Mouse (Mus musculus) forebrain, embryonic 16.5 days (tissue): ENCODE data around the gene Fam83f. TPM values are rescaled to one million over a fixed set of nuclear protein-coding genes. Genes with fewer than 3 reads are reported as not detected.

Experiments used
- ATAC-seq: fragments of 200-750 bp; cut with Nextera tagmentation; 2 replicates; pipeline ENCODE4 v1.8.0; 2017; ENCODE audit warnings: mild to moderate bottlenecking, moderate library complexity
- H3K27ac ChIP-seq: fragments of 300-500 bp; sonication (generic); 2 replicates; pipeline ENCODE4 v1.5.1; 2014; ENCODE audit warnings: low read length, control low read depth
- H3K27me3 ChIP-seq: fragments of 300-500 bp; sonication (generic); replicated peaks from 2 replicates; pipeline ENCODE4 v1.6.1; 2014; ENCODE audit warnings: low read length; ENCODE audit not compliant: control insufficient read depth, insufficient read depth
- H3K36me3 ChIP-seq: fragments of 300-500 bp; sonication (generic); 2 replicates; pipeline ENCODE4 v1.6.1; 2014; ENCODE audit not compliant: control insufficient read depth, insufficient read depth
- H3K4me1 ChIP-seq: fragments of 300-500 bp; sonication (generic); replicated peaks from 2 replicates; pipeline ENCODE4 v1.6.1; 2014; ENCODE audit warnings: low read length; ENCODE audit not compliant: control insufficient read depth, insufficient read depth
- H3K4me2 ChIP-seq: fragments of 300-500 bp; sonication (generic); 2 replicates; pipeline ENCODE4 v1.6.1; 2014; ENCODE audit warnings: mild to moderate bottlenecking, low read length, control low read depth
- H3K4me3 ChIP-seq: fragments of 300-500 bp; sonication (generic); replicated peaks from 2 replicates; pipeline ENCODE4 v1.5.1; 2014; ENCODE audit warnings: mild to moderate bottlenecking, low read length, control low read depth
- H3K9ac ChIP-seq: fragments of 300-500 bp; sonication (generic); replicated peaks from 2 replicates; pipeline ENCODE4 v1.6.1; 2014; ENCODE audit warnings: low read depth, low read length, control low read depth
- H3K9me3 ChIP-seq: fragments of 300-500 bp; sonication (generic); 2 replicates; pipeline ENCODE4 v1.6.1; 2016; ENCODE audit warnings: low read length; ENCODE audit not compliant: control insufficient read depth
- WGBS: fragments of 180-500 bp; shearing (Covaris S2); extraction: QIAGEN DNeasy Blood & Tissue Kit; methylation state at CpG from one replicate; pipeline ENCODE4 v1.1.7; 2014; 5-methylcytosine and 5-hydroxymethylcytosine counted together
- polyA plus RNA-seq: library from polyadenylated mRNA; unstranded; fragments of >200 nt; fragmentation: Nextera tagmentation; extraction: Ambion mirVana; gene quantifications from 2 replicates; pipeline ENCODE4 v1.2.1, GENCODE M21; 2015

The Fam83f gene
- polyA plus RNA-seq, result 0.12 TPM in 1 of 2 replicates, not detected in the other

DNA sequence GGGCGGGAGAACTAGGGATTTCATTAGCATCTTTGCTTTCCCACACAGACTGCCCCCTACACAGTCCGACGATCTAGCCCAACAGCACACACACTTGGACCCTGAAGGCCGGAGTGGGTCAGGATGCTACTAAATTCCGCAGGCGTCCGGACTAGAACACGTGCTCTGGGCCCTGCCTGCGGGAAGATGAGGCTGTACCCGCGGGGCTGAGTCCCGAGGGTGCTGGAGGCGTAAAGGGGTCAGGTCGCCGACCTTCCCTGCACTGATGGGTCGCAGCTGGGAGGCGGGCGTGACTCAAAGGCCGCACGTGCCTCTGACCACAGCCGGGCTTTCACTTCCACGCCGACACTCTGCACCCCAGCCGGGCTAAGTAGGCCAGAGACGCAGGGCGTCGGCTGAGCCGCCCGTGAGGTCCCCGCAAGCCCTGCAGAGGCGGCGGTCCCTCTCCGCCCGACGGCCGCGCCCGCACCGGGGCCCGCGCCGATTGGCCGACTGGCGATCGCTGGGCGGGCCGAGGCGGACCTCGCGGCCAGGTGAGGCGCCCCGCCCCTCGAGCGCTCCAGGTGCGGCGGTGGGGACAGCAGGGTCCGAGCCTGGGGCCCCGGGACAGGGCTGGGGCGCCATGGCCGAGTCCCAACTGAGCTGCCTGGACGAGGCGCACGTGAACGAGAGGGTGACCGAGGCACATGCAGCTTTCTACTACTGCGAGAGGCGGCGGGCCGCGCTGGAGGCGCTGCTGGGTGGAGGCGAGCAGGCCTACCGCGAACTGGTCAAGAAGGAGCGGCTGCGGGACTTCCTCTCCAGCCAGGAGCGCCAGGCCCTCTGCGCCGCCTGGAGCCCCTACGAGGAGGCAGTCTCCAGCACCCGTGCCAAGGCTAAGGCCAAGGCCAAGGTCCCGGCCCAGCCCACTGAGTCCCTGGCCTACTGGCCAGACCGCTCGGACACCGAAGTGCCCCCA lies at the start of gene Fam83f:
Fam83f (plus strand) TSS at position 553 of the 958 bp plus-strand sequence.
- Histone ChIP-seq H3K4me2 (peak within 1 kb of the TSS; percentile 59), H3K4me3 (peak within 1 kb of the TSS; percentile 37), H3K9ac (peak within 1 kb of the TSS; percentile 41), H3K27ac (no peak within 1 kb of the TSS), H3K9me3 (peaks cover 5% of the 10 kb centered on the region; the same call in 1 of the 2 replicates), H3K27me3 (peaks cover 12% of the 10 kb centered on the region), H3K4me1 (peaks cover 14% of the 10 kb centered on the region), H3K36me3 (no peaks in the 10 kb centered on the region)
- no peak for ATAC-seq
- WGBS, result 6% methylated on average over 83 of the region's 85 CpGs

DNA sequence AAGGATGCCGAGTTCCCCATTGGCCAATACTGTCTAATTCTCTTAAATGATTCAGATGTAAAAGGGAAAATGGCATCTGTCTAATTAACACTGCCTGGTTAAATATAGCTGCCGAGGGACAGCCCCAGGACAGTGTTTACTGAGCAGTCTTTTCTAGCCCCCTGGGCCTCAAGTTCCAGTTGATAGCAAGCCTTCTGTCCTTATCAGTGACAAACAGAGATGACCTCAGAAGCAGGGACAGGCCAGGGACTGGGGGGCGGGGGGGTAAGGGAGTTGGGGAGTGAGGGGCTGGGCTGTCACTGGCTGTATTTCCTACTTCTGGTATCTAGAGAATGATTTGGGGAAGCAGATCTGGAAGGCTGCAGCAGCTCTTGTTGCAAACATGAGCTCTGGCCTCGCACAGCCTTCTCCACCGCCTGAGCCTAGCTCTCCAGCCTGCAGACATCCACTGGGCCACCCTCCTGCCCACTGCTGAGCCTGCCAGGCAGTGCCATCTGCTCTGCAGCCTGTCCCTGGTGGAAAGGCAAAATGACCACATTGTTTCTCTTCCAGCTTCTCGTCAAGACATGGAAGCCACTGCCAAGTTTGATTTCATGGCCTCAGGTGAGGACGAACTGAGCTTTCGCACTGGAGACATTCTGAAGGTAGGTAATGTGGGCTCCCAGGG lies 48.3 kb upstream of the Fam83f start:
- Histone ChIP-seq H3K4me1 (0 out of 2 replicates have a peak, but pooled peaks cover 3% of the 10 kb centered on the region), H3K36me3 (no peaks in the 10 kb centered on the region), H3K4me2 (no peak overlapping the region), H3K9me3 (no peaks in the 10 kb centered on the region), H3K27me3 (no peaks in the 10 kb centered on the region), H3K9ac (no peak overlapping the region), H3K4me3 (no peak overlapping the region), H3K27ac (no peak overlapping the region)
- ATAC-seq, result no peak
- WGBS, result 59% methylated on average over 8 of the region's 8 CpGs

DNA sequence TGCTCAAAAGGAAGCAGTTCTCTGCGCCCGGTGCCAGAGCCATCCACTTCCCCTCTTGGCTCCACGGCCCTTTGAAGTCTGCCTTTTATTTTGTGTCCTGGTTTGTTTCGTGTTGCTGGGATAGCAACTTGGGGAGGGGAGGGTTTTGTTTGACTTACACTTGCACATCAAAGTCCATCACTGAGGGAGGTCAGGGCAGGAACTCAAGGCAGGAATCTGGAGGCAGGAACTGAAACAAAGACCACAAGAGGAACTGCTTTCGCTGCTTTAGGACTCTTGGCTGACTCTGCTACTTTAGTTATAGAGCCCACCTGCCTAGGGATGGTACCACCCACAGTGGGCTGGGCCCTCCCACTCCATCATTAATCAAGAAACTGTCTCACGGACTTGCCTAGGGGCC lies 45.2 kb upstream of the Fam83f start:
- 65% methylated on average over 6 of the region's 6 CpGs for WGBS

DNA sequence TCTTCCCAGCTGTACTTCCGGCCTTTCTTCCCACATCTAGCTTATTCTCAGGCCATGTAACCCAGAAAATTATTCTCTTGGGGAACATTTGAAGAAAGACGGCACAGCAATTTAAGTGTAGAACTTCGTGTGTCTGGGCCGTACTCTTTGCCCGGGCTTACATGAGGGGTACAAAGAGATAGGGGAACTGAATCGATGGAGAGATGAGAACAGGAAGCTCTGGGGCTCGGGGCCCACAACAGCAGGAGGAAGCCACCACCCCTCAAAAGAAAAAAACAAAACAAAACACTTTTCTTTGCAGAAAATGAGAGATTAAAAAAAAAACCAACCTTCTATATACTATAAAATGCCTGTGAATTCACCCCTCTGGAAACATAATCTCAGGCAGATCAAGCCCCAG lies 41.5 kb upstream of the Fam83f start:
- no peaks in the 10 kb centered on the region for H3K27me3 ChIP-seq
- H3K9me3 ChIP-seq, result no peaks in the 10 kb centered on the region
- no peak overlapping the region for H3K4me3 ChIP-seq
- no peaks in the 10 kb centered on the region for H3K4me1 ChIP-seq
- H3K9ac ChIP-seq, result no peak overlapping the region
- WGBS, result 71% methylated on average over 7 of the region's 7 CpGs
- H3K36me3 ChIP-seq, result no peaks in the 10 kb centered on the region
- no peak overlapping the region for H3K27ac ChIP-seq
- no peak overlapping the region for H3K4me2 ChIP-seq
- ATAC-seq, result no peak

More for the DNA sequence above, 45.2 kb upstream of the Fam83f start:
- Histone ChIP-seq H3K4me2 (no peak overlapping the region), H3K9me3 (no peaks in the 10 kb centered on the region), H3K4me1 (0 out of 2 replicates have a peak, but pooled peaks cover 3% of the 10 kb centered on the region), H3K4me3 (no peak overlapping the region), H3K36me3 (no peaks in the 10 kb centered on the region), H3K27me3 (no peaks in the 10 kb centered on the region), H3K27ac (no peak overlapping the region), H3K9ac (no peak overlapping the region)
- ATAC-seq, result no peak

DNA sequence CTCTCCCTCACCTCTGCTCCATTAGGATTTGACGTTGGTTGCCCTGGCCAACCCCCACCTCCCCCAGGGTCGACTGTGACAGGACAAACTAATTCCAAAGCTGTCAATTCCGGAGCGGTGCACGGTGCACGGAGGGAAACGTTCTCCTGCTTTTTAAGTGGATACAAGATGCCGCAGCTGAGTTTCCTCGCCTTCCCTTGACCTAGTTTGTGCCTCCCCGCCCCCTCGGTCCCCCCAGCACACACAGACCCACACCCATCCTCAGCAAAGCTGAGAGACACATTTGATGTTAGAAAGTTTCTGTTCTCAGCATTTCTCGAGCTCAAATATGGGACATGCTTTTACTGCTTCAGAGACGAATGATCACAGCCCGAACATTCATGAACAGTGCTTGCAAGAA lies 40.9 kb upstream of the Fam83f start:
- 60% methylated on average over 14 of the region's 14 CpGs for WGBS
- no peak overlapping the region for H3K9ac ChIP-seq
- H3K4me3 ChIP-seq, result no peak overlapping the region
- no peaks in the 10 kb centered on the region for H3K9me3 ChIP-seq
- no peak for ATAC-seq
- H3K36me3 ChIP-seq, result no peaks in the 10 kb centered on the region
- no peak overlapping the region for H3K27ac ChIP-seq
- H3K4me2 ChIP-seq, result no peak overlapping the region
- no peaks in the 10 kb centered on the region for H3K27me3 ChIP-seq
- H3K4me1 ChIP-seq, result no peaks in the 10 kb centered on the region

DNA sequence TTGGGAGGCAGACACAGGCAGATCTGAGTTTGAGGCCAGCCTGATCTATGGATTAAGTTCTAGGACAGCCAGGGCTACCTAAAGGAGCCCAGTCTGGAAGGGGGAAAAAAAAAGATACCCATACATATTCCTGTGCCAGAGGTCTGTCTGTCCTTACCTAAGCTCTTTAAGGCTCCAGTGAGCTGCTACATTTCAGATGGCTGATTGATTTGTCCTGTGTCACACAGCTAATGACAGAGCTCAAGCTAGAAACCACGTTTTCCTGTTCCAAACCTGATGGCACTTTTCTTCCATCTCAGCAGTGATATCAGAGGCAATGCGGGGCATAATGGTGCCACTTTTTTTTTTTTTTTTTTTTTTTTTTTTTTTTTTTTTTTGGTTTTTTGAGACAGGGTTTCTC lies 40.3 kb upstream of the Fam83f start:
- Histone ChIP-seq H3K9ac (no peak overlapping the region), H3K27me3 (no peaks in the 10 kb centered on the region), H3K4me1 (no peaks in the 10 kb centered on the region), H3K27ac (no peak overlapping the region), H3K4me2 (no peak overlapping the region), H3K4me3 (no peak overlapping the region), H3K36me3 (no peaks in the 10 kb centered on the region), H3K9me3 (no peaks in the 10 kb centered on the region)
- 86% methylated on average over 2 of the region's 2 CpGs for WGBS
- no peak for ATAC-seq

DNA sequence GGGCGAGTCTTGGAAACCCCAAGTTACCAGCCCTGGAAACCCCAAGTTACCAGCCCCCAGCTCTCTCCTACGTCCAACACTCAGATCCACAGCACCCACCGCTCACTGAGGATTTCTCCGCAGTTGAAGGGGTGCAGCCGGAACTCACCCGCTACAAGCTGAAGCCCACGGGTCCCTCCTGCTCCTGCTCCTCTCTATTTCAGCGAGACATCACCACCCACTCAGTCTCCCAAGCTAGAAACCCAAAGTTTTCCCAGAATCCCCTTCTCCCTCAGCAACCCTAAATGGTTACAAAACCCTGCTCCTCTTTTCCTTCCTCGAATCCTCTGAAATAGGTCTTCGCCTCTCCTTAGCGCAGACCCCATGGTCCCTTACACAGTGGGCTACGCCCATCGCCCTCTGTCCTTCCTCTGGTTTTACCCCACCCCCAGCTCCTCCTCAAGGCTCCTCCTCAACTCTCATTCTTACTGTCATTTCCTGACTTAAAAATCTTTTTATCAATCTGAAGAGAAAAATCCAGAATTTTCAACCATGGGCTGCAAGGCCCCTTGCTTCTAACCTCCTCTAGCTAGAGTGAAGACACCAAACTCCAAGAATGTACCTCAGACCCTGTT lies 39.3 kb upstream of the Fam83f start:
- no peak overlapping the region for H3K27ac ChIP-seq
- no peak overlapping the region for H3K9ac ChIP-seq
- 89% methylated on average over 13 of the region's 13 CpGs for WGBS
- ATAC-seq, result no peak
- no peaks in the 10 kb centered on the region for H3K27me3 ChIP-seq
- no peak overlapping the region for H3K4me2 ChIP-seq
- no peak overlapping the region for H3K4me3 ChIP-seq
- H3K36me3 ChIP-seq, result no peaks in the 10 kb centered on the region
- H3K9me3 ChIP-seq, result no peaks in the 10 kb centered on the region
- no peaks in the 10 kb centered on the region for H3K4me1 ChIP-seq

DNA sequence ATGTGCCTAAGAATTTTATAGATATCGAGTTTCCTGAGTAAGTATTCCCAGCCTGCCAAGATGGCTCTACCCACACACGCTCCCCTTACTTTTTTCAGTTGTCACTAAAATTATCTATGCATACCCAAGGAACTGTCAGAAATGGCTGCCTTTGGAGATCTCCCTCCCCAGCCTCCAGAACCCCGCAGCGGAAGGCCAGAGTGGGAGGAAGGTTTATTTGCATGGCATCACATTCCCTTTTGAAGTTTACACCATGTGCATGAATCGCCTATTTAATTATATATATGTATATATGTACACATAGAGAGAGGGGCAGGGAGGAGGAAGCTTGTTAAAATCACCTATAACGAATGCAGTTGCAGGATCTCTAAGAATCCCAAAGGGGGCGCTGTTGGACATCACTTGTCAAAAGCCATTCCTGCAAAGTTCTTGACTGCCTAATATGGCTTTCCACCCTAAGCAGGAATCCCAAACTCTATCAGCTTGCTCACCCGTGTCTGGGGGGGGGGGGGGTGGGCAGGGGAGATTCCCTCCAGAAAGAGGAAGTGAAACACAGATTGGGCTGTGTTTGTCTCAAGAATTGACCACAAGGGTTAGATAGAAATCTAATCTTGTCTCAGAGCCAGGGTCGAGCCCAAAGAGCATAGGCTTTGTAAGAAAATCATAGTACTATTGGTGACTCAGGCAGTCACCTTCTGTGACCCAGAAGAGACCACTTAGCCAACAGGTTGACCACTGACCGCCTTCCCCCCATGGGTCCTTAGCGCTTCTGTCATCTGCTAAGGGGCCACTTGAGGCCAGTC lies 37.1 kb upstream of the Fam83f start:
- no peak for ATAC-seq
- Histone ChIP-seq H3K4me2 (no peak overlapping the region), H3K36me3 (no peaks in the 10 kb centered on the region), H3K4me3 (no peak overlapping the region), H3K9me3 (no peaks in the 10 kb centered on the region), H3K4me1 (no peaks in the 10 kb centered on the region), H3K27ac (no peak overlapping the region), H3K9ac (no peak overlapping the region), H3K27me3 (no peaks in the 10 kb centered on the region)
- 63% methylated on average over 11 of the region's 11 CpGs for WGBS
